Mouse (Mus musculus) bone marrow, adult 2 months (tissue): Measurements from ENCODE around the gene 1700007K13Rik. TPM values are rescaled to one million over a fixed set of nuclear protein-coding genes. Genes with fewer than 3 reads are reported as not detected.

Experiments used
- H3K27ac ChIP-seq: fragments of 200-500 bp; 2 replicates; pipeline ENCODE4 v1.5.1; 2012; ENCODE audit warnings: low read depth, mild to moderate bottlenecking, control low read depth, inconsistent platforms, low read length; ENCODE audit not compliant: control insufficient read depth, poor library complexity, insufficient read depth
- H3K4me1 ChIP-seq: fragments of 200-500 bp; 2 replicates; pipeline ENCODE4 v1.6.1; 2011; ENCODE audit warnings: low read length; ENCODE audit not compliant: control insufficient read depth, insufficient read depth
- H3K4me3 ChIP-seq: fragments of 200-500 bp; replicated peaks from 2 replicates; pipeline ENCODE3; 2011; ENCODE audit warnings: mild to moderate bottlenecking, low read depth, low read length, control low read depth; ENCODE audit not compliant: control insufficient read depth
- CTCF ChIP-seq: fragments of 200-500 bp; IDR thresholded peaks from 2 replicates; pipeline ENCODE4 v1.5.1; 2011; ENCODE audit warnings: low read length, control low read depth; ENCODE audit not compliant: control insufficient read depth, insufficient read depth
- POLR2A ChIP-seq: fragments of 200-500 bp; IDR thresholded peaks from 2 replicates; pipeline ENCODE4 v1.6.1; 2011; ENCODE audit warnings: low read depth, mild to moderate bottlenecking, control low read depth, low read length, borderline replicate concordance; ENCODE audit not compliant: control insufficient read depth
- WGBS: fragments of 180-500 bp; shearing (Covaris S2); methylation state at CpG from one replicate; pipeline ENCODE4 v1.1.7; 2018; 5-methylcytosine and 5-hydroxymethylcytosine counted together
- polyA plus RNA-seq: library from polyadenylated mRNA; stranded (reverse); fragments of >200 nt; gene quantifications from 2 replicates; pipeline ENCODE4 v1.2.4, GENCODE M21; 2011; ENCODE audit warnings: low replicate concordance; ENCODE audit not compliant: missing spikeins, insufficient read depth, insufficient read length

Gene 1700007K13Rik
- polyA plus RNA-seq, 1 experiment, result 6.8 TPM

- H3K4me1 ChIP-seq, result no peaks in the 10 kb centered on the region
- whole genome bisulfite sequencing, result 62% methylated on average over 11 of the region's 11 CpGs
- TF ChIP-seq CTCF (no peak), POLR2A (no peak)
- H3K4me3 ChIP-seq, result no peak overlapping the region
- H3K27ac ChIP-seq, result no peak overlapping the region
These were observed 30.7 kb downstream of the 1700007K13Rik start for GRCm38 (mm10) chr2:28435401-28435800.

- no peaks in the 10 kb centered on the region for H3K4me1 ChIP-seq
- H3K4me3 ChIP-seq, result no peak overlapping the region
- WGBS, result 0% methylated on average over 2 of the region's 2 CpGs
- no peak overlapping the region for H3K27ac ChIP-seq
- TF ChIP-seq POLR2A (no peak), CTCF (no peak)
These were observed 32.6 kb downstream of the 1700007K13Rik start for GRCm38 (mm10) chr2:28433512-28433911.

- Histone ChIP-seq H3K4me1 (no peaks in the 10 kb centered on the region), H3K27ac (no peak overlapping the region), H3K4me3 (no peak overlapping the region)
- TF ChIP-seq CTCF (no peak), POLR2A (no peak)
- 4% methylated on average over 1 of the region's 1 CpGs for WGBS
These were observed 33.3 kb downstream of the 1700007K13Rik start for GRCm38 (mm10) chr2:28432811-28433210.

- TF ChIP-seq CTCF, result no peak
- TF ChIP-seq POLR2A, result no peak
- H3K4me3 ChIP-seq, result no peak overlapping the region
- no peak overlapping the region for H3K27ac ChIP-seq
- WGBS, result 82% methylated on average over 6 of the region's 6 CpGs
- H3K4me1 ChIP-seq, result no peaks in the 10 kb centered on the region
These were observed 35.3 kb downstream of the 1700007K13Rik start for GRCm38 (mm10) chr2:28430846-28431245.

GRCm38 (mm10) chr2:28427226-28427625 lies 38.9 kb downstream of the 1700007K13Rik start:
- WGBS, result 72% methylated on average over 6 of the region's 6 CpGs
- Histone ChIP-seq H3K4me1 (no peaks in the 10 kb centered on the region), H3K27ac (no peak overlapping the region), H3K4me3 (no peak overlapping the region)
- TF ChIP-seq POLR2A (no peak), CTCF (no peak)

- H3K4me3 ChIP-seq, result no peak overlapping the region
- no peaks in the 10 kb centered on the region for H3K4me1 ChIP-seq
- no peak overlapping the region for H3K27ac ChIP-seq
- TF ChIP-seq CTCF, result peak; percentile 59
- TF ChIP-seq POLR2A, result no peak
- WGBS, result 17% methylated on average over 3 of the region's 3 CpGs
These were observed 43.0 kb downstream of the 1700007K13Rik start for GRCm38 (mm10) chr2:28423167-28423566.

- Histone ChIP-seq H3K4me3 (no peak overlapping the region), H3K27ac (no peak overlapping the region), H3K4me1 (no peaks in the 10 kb centered on the region)
- 38% methylated on average over 4 of the region's 4 CpGs for WGBS
- TF ChIP-seq CTCF (peak; percentile 75), POLR2A (no peak)
These were observed 46.2 kb downstream of the 1700007K13Rik start for GRCm38 (mm10) chr2:28419898-28420297.

- TF ChIP-seq CTCF (peak; percentile 89), POLR2A (no peak)
- Histone ChIP-seq H3K4me1 (no peaks in the 10 kb centered on the region), H3K27ac (no peak overlapping the region), H3K4me3 (no peak overlapping the region)
- WGBS, result 32% methylated on average over 2 of the region's 2 CpGs
These were observed 48.1 kb downstream of the 1700007K13Rik start for GRCm38 (mm10) chr2:28418034-28418433.

GRCm38 (mm10) chr2:28416511-28416910 lies 49.6 kb downstream of the 1700007K13Rik start:
- WGBS, result 83% methylated on average over 1 of the region's 1 CpGs
- no peak overlapping the region for H3K27ac ChIP-seq
- no peaks in the 10 kb centered on the region for H3K4me1 ChIP-seq
- TF ChIP-seq POLR2A (no peak), CTCF (no peak)
- H3K4me3 ChIP-seq, result no peak overlapping the region

- 75% methylated on average over 10 of the region's 10 CpGs for WGBS
- Histone ChIP-seq H3K27ac (no peak overlapping the region), H3K4me1 (no peaks in the 10 kb centered on the region), H3K4me3 (no peak overlapping the region)
- no peak for TF ChIP-seq CTCF
- TF ChIP-seq POLR2A, result no peak
These were observed 50.6 kb downstream of the 1700007K13Rik start for GRCm38 (mm10) chr2:28415387-28416024.
